Mouse (Mus musculus) ES-E14 (cell line): ENCODE measurements around the gene Plcd1. TPM values are rescaled to one million over a fixed set of nuclear protein-coding genes. Genes with fewer than 3 reads are reported as not detected.

Source experiments
- DNase-seq: peaks from one replicate; pipeline ENCODE4 v3.0.0-alpha.2; 2013; ENCODE audit warnings: low read depth, low spot score
- H3K27ac ChIP-seq: 2 replicates; pipeline ENCODE4 v1.5.1; 2012; ENCODE audit warnings: low read depth, mild to moderate bottlenecking, low read length, moderate library complexity, mixed read lengths; ENCODE audit not compliant: poor library complexity, insufficient read depth, severe bottlenecking
- H3K36me3 ChIP-seq: 2 replicates; pipeline ENCODE4 v1.6.1; 2012; ENCODE audit warnings: mild to moderate bottlenecking, low read length, moderate library complexity, mixed read lengths; ENCODE audit not compliant: control insufficient read depth, poor library complexity, insufficient read depth, severe bottlenecking
- H3K4me1 ChIP-seq, 2 experiments: fragments of 150-350 bp in 1 of 2; sonication (generic) in 1 of 2; 2 replicates each; pipeline ENCODE4 v1.6.1; 2012; ENCODE audit warnings: low read length in 2 of 2, mild to moderate bottlenecking in 1 of 2, mixed read lengths in 1 of 2; ENCODE audit not compliant: control insufficient read depth in 2 of 2, insufficient read depth in 2 of 2, poor library complexity in 1 of 2
- H3K4me3 ChIP-seq, 2 experiments: fragments of 150-350 bp in 1 of 2; sonication (generic) in 1 of 2; 2 replicates each; pipeline ENCODE4 v1.5.1; 2012; ENCODE audit warnings: low read length in 2 of 2, low read depth in 1 of 2, mild to moderate bottlenecking in 1 of 2, mixed read lengths in 1 of 2; ENCODE audit not compliant: insufficient read depth in 1 of 2, poor library complexity in 1 of 2, severe bottlenecking in 1 of 2
- H3K9ac ChIP-seq: 2 replicates; pipeline ENCODE4 v1.6.1; 2012; ENCODE audit warnings: low read depth, mild to moderate bottlenecking, low read length, mixed read lengths; ENCODE audit not compliant: poor library complexity, insufficient read depth, severe bottlenecking
- H3K9me3 ChIP-seq: fragments of 150-350 bp; sonication (generic); 2 replicates; pipeline ENCODE4 v1.6.1; 2012; ENCODE audit warnings: low read depth, mild to moderate bottlenecking, low read length; ENCODE audit not compliant: control insufficient read depth, insufficient read depth
- CHD2 ChIP-seq: IDR thresholded peaks from 2 replicates; pipeline ENCODE4 v1.6.1; 2014; ENCODE audit warnings: mild to moderate bottlenecking, low read depth, low read length, inconsistent platforms
- HCFC1 ChIP-seq: IDR thresholded peaks from 2 replicates; pipeline ENCODE4 v1.6.1; 2012; ENCODE audit warnings: low read length, inconsistent platforms, borderline replicate concordance; ENCODE audit not compliant: insufficient read depth
- MAFK ChIP-seq: IDR thresholded peaks from 2 replicates; pipeline ENCODE4 v1.6.1; 2014; ENCODE audit warnings: mild to moderate bottlenecking, low read depth, low read length, inconsistent platforms; ENCODE audit not compliant: insufficient read depth
- ZC3H11A ChIP-seq: IDR thresholded peaks from 2 replicates; pipeline ENCODE4 v1.6.1; 2012; ENCODE audit warnings: low read depth, mild to moderate bottlenecking, inconsistent platforms, low read length, borderline replicate concordance
- ZNF384 ChIP-seq: IDR thresholded peaks from 2 replicates; pipeline ENCODE4 v1.6.1; 2012; ENCODE audit warnings: low read depth, low read length, inconsistent platforms
- in situ Hi-C, 2 experiments: fragments of 600-800 bp; cut with MboI; formaldehyde crosslinking; loops; one replicate each; pipeline ENCODE4 v1.15.1; 2025; ENCODE audit warnings: low sequenced_read_pairs in 2 of 2, inconsistent platforms in 1 of 2; ENCODE audit not compliant: unreplicated experiment in 2 of 2
- total RNA-seq: library from RNA; depleted of rRNA; stranded (reverse); fragments of 300-350 nt; gene quantifications from 2 replicates; pipeline ENCODE4 v1.2.3, GENCODE M21; 2012

Plcd1 gene
- total RNA-seq, 1 experiment = 13.1 TPM

DNA sequence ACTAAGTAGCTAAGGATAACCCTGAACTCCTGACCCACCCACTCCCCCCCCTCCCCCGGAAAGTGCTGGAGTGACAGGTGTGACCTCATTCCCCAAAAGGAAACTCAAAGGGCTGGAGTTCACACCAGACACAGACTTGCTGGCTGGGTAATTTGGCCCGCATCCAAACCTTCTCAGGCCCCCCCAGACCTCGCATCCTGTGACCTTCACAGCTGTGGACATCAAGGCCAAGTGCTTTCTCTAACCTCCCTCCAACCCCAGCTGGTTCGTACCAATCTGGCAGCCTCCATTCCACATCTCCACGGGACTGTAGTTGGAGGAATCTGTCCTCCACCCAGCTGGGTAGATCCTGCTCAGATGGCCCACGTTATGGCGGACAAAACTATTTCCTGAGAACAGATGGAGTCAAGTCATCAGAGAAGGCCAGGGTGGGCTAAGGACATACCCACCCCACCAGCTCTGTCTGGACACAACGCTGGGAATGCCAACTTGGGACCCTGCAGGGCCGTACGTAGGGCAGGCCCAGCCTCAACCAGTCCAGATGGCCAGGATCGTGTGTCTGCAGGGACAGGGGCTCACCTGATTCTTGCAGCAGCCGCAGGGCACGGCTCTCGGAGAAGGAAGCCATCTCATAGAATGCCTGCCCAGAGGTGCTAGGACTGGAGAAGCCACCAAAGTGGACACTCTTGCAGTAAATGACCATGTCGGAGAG, 20.0 kb downstream of the Plcd1 start:
- Histone ChIP-seq H3K36me3 (peaks cover 7% of the 10 kb centered on the region; the same call in 1 of the 2 replicates), H3K9ac (no peak overlapping the region), H3K4me3 (no peak overlapping the region), H3K9me3 (no peaks in the 10 kb centered on the region), H3K4me1 (peaks cover 1 to 14% of the 10 kb centered on the region in 2 experiments; a peak in 2 of 4 replicates), H3K27ac (no peak overlapping the region)
- no peak for DNase-seq
- TF ChIP-seq CHD2 = no peak
- in situ Hi-C loops = loop anchor here in 1 of 2 experiments (10.0 kb wide), 1 partner anchor 159 kb away; no protein-coding TSS in a partner anchor

DNA sequence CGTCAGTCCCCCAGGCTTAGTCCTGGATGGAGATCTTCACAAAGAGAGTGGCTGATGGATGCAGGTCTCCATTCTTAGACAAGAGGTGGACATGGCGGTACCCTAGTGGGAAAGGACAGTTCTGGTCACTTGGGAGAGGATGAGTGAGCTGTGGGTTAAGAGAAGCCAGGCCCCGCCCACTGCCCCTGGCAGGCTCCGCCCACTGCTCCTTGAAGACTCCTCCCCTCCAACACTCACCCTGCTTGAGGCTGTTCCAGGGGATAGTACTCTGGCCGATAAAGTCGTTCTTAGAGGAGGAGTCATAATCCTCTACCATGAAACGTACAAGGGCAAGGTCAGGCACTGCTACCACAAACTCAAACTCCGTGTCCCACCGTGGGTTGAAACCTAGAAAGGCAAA, 21.5 kb downstream of the Plcd1 start:
- Histone ChIP-seq H3K9ac (no peak overlapping the region), H3K27ac (no peak overlapping the region), H3K36me3 (peaks cover 7% of the 10 kb centered on the region; the same call in 1 of the 2 replicates), H3K9me3 (no peaks in the 10 kb centered on the region), H3K4me3 (no peak overlapping the region), H3K4me1 (peaks cover 1 to 14% of the 10 kb centered on the region in 2 experiments; a peak in 2 of 4 replicates)
- TF ChIP-seq HCFC1 (no peak), MAFK (no peak), ZNF384 (no peak), CHD2 (no peak)
- in situ Hi-C loops = loop anchor here in 1 of 2 experiments (10.0 kb wide), 1 partner anchor 157 kb away; no protein-coding TSS in a partner anchor
- no peak for DNase-seq

DNA sequence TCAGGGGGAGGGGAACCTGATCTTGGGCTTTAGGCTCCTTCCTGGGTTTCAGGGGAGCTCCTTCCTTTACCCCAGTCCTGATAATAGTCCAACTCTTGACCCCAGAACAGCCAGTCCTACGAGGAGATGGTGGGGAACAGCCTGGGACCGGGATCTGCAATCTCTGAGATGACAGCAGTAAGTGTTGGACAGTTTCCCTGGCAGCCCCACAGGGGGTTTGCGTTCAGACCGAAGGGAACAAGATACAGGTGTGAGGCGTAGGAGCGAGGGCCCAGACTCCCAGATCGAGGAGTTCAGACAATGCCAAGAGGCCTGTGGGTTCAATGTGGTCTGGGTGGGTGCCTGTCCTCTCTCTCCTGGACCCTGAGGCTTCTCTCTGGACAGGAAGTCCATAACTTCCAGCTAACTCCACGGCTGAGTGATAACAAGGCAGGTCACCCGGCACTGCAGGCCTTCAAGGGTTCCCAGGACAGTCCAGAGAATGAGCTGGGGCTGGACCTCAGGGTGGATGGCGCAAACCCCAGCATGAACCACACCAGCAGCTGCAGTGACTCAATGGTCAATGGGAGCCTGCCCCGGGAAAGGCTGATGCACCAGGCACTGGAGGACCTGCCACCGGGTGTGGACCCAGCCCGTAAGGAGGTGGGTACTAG, 23.0 kb downstream of the Plcd1 start:
- Histone ChIP-seq H3K9ac (no peak overlapping the region), H3K4me3 (no peak overlapping the region), H3K27ac (no peak overlapping the region), H3K4me1 (peaks cover 1 to 6% of the 10 kb centered on the region in 2 experiments; a peak in 1 of 4 replicates), H3K36me3 (peaks cover 7% of the 10 kb centered on the region; the same call in 1 of the 2 replicates), H3K9me3 (no peaks in the 10 kb centered on the region)
- TF ChIP-seq CHD2 = no peak
- in situ Hi-C loops = loop anchor here in 1 of 2 experiments (10.0 kb wide), 1 partner anchor 155 kb away; no protein-coding TSS in a partner anchor
- no peak for DNase-seq

DNA sequence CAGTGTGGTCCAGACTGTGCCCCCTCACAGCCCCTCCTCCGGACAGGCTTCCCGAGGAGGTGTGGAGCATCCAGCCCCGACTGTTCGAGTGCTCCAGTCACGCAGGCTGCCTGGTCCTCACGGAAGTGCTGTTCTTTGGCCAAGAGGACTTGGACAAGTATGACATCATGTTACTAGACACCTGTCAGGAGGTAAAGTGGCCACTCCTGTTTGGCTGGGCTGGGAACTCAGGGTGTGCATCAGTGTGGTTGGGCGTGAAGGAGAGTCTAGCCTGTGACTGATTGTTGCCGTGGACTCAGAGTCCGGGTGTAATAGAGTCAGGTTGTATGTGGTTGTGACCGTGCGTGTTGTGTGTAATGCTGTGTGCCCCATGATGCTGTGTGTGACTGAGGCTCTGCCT, 25.0 kb downstream of the Plcd1 start:
- TF ChIP-seq CHD2 (no peak), ZNF384 (no peak), MAFK (no peak), HCFC1 (no peak), ZC3H11A (no peak)
- in situ Hi-C loops = loop anchor here in 1 of 2 experiments (5.0 kb wide), 1 partner anchor 151 kb away; no protein-coding TSS in a partner anchor
- Histone ChIP-seq H3K27ac (no peak overlapping the region; the same call in 1 of the 2 replicates), H3K4me1 (peaks cover 4 to 18% of the 10 kb centered on the region in 2 experiments; a peak in 1 of 4 replicates), H3K4me3 (no peak overlapping the region), H3K9ac (no peak overlapping the region), H3K9me3 (no peaks in the 10 kb centered on the region), H3K36me3 (peaks cover 4% of the 10 kb centered on the region; the same call in 1 of the 2 replicates)
- DNase-seq = no peak
